Mouse (Mus musculus): ENCODE results near the gene Zfp335.

DNA sequence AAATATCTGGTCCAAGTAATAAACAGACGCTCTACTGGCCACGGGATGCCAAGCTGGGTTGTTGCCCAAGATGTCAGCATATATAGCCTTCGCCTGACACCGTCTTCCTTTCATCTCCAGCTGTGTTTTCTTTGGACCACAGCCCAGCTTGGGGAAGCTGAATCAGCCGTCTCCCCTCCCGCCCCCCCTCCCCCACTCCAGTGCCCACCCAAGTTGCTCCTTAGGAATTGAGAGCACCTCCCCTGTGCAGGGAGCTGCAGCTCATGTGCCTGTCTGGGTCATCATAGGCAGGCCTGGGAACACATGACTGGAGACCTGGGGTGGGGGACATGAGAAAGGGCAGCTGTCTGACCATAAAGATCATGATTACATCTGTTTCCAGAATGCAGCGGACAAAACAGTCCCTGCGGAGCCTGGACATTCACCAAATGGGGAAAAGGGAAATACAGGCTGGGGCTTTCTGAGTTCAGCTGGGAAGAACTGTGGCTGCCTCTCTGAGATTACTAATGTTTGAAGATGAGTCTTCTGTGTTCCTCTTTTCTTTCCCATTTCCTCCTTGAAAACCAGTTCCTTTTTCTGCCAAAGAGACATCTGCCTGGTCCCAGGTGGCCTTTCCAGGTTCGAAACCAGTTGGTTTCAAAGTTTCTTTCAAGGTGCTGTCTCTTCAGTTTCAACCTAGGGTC is 49.2 kb downstream of the Zfp335 start:
- TF ChIP-seq CTCF (IDR thresholded peaks at IDR 0.05) (no peak), EP300 (IDR thresholded peaks at IDR 0.05; ENCODE audit: insufficient read depth, low read depth, low read length) (no peak), POLR2A (IDR thresholded peaks at IDR 0.05; ENCODE audit: insufficient read depth, low read depth, low read length) (no peak)
